Mouse (Mus musculus) embryonic facial prominence, embryonic 13.5 days (tissue): ENCODE measurements around the gene Irf2bp2. TPM values are rescaled to one million over a fixed set of nuclear protein-coding genes. Genes with fewer than 3 reads are reported as not detected.

Source experiments
- ATAC-seq: fragments of 200-750 bp; cut with Nextera tagmentation; 2 replicates; pipeline ENCODE4 v1.8.0; 2017; ENCODE audit warnings: low read depth; ENCODE audit not compliant: insufficient number of reproducible peaks, insufficient read depth, low FRiP score, low TSS enrichment
- H3K27ac ChIP-seq: fragments of 300-500 bp; sonication (generic); 2 replicates; pipeline ENCODE4 v1.5.1; 2015; ENCODE audit warnings: moderate library complexity, mild to moderate bottlenecking, inconsistent platforms
- H3K27me3 ChIP-seq: fragments of 300-500 bp; sonication (generic); 2 replicates; pipeline ENCODE4 v1.6.1; 2015; ENCODE audit warnings: mild to moderate bottlenecking, inconsistent platforms
- H3K36me3 ChIP-seq: fragments of 300-500 bp; sonication (generic); 2 replicates; pipeline ENCODE4 v1.6.1; 2015; ENCODE audit warnings: mild to moderate bottlenecking, inconsistent platforms
- H3K4me1 ChIP-seq: fragments of 300-500 bp; sonication (generic); 2 replicates; pipeline ENCODE4 v1.6.1; 2015; ENCODE audit warnings: inconsistent platforms
- H3K4me2 ChIP-seq: fragments of 300-500 bp; sonication (generic); 2 replicates; pipeline ENCODE4 v1.6.1; 2015; ENCODE audit warnings: moderate library complexity, mild to moderate bottlenecking, inconsistent platforms
- H3K4me3 ChIP-seq: fragments of 300-500 bp; sonication (generic); 2 replicates; pipeline ENCODE4 v1.5.1; 2015; ENCODE audit warnings: mild to moderate bottlenecking, inconsistent platforms
- H3K9ac ChIP-seq: fragments of 300-500 bp; sonication (generic); 2 replicates; pipeline ENCODE4 v1.6.1; 2015; ENCODE audit warnings: mild to moderate bottlenecking, inconsistent platforms
- H3K9me3 ChIP-seq: fragments of 300-500 bp; sonication (generic); 2 replicates; pipeline ENCODE4 v1.6.1; 2016; ENCODE audit warnings: inconsistent platforms
- WGBS: fragments of 180-500 bp; shearing (Covaris S2); methylation state at CpG from one replicate; pipeline ENCODE4 v1.1.7; 2015; ENCODE audit warnings: mixed read lengths; 5-methylcytosine and 5-hydroxymethylcytosine counted together
- polyA plus RNA-seq: library from polyadenylated mRNA; unstranded; fragments of >200 nt; fragmentation: Nextera tagmentation; extraction: Ambion mirVana; gene quantifications from 2 replicates; pipeline ENCODE4 v1.2.1, GENCODE M21; 2015

Gene Irf2bp2
- polyA plus RNA-seq, 1 experiment from 2014 or later: 11.1 TPM

- Histone ChIP-seq H3K27me3 (no peaks in the 10 kb centered on the region), H3K4me2 (peak overlapping the region; percentile 84), H3K36me3 (peaks cover 32% of the 10 kb centered on the region), H3K9ac (peak overlapping the region; percentile 100), H3K4me1 (peaks cover 51% of the 10 kb centered on the region), H3K9me3 (no peaks in the 10 kb centered on the region), H3K27ac (peak overlapping the region; percentile 99), H3K4me3 (peak overlapping the region; percentile 100)
- ATAC-seq: no peak
- 1% methylated on average over 9 of the region's 9 CpGs for WGBS
These were observed 1.9 kb downstream of the Irf2bp2 start for GRCm38 (mm10) chr8:126591821-126592268.

- Histone ChIP-seq H3K4me3 (peak overlapping the region; percentile 100), H3K27me3 (no peaks in the 10 kb centered on the region), H3K4me2 (peak overlapping the region; percentile 84), H3K27ac (peak overlapping the region; percentile 99), H3K9me3 (no peaks in the 10 kb centered on the region), H3K4me1 (peaks cover 51% of the 10 kb centered on the region), H3K36me3 (peaks cover 38% of the 10 kb centered on the region), H3K9ac (peak overlapping the region; percentile 100)
- WGBS: 5% methylated on average over 20 of the region's 20 CpGs
- no peak for ATAC-seq
These were observed 2.5 kb downstream of the Irf2bp2 start for GRCm38 (mm10) chr8:126591141-126591820.

GRCm38 (mm10) chr8:126590599-126590998, 3.2 kb downstream of the Irf2bp2 start:
- WGBS: 31% methylated on average over 4 of the region's 4 CpGs
- peak overlapping the region; percentile 84 for H3K4me2 ChIP-seq
- H3K36me3 ChIP-seq: peaks cover 40% of the 10 kb centered on the region
- no peak for ATAC-seq
- peak overlapping the region; percentile 52 for H3K27ac ChIP-seq
- H3K9ac ChIP-seq: peak overlapping the region; percentile 80
- H3K9me3 ChIP-seq: no peaks in the 10 kb centered on the region
- H3K27me3 ChIP-seq: no peaks in the 10 kb centered on the region
- H3K4me1 ChIP-seq: peaks cover 52% of the 10 kb centered on the region
- H3K4me3 ChIP-seq: peak overlapping the region; percentile 100

GRCm38 (mm10) chr8:126590024-126590529, 3.7 kb downstream of the Irf2bp2 start:
- Histone ChIP-seq H3K4me1 (peaks cover 52% of the 10 kb centered on the region), H3K27ac (peak overlapping the region; percentile 52), H3K4me2 (peak overlapping the region; percentile 84), H3K4me3 (peak overlapping the region; percentile 100), H3K36me3 (peaks cover 45% of the 10 kb centered on the region), H3K9me3 (no peaks in the 10 kb centered on the region), H3K27me3 (no peaks in the 10 kb centered on the region), H3K9ac (peak overlapping the region; percentile 80)
- no peak for ATAC-seq
- 15% methylated on average over 14 of the region's 14 CpGs for WGBS

GRCm38 (mm10) chr8:126589507-126590023, 4.2 kb downstream of the Irf2bp2 start:
- Histone ChIP-seq H3K4me3 (peak overlapping the region; percentile 100), H3K27ac (peak overlapping the region; percentile 52), H3K27me3 (no peaks in the 10 kb centered on the region), H3K4me1 (peaks cover 52% of the 10 kb centered on the region), H3K9me3 (no peaks in the 10 kb centered on the region), H3K4me2 (peak overlapping the region; percentile 84), H3K36me3 (peaks cover 45% of the 10 kb centered on the region), H3K9ac (peak overlapping the region; percentile 80)
- WGBS: 16% methylated on average over 1 of the region's 1 CpGs
- no peak for ATAC-seq

- H3K9me3 ChIP-seq: no peaks in the 10 kb centered on the region
- H3K9ac ChIP-seq: peak overlapping the region; percentile 80
- H3K27ac ChIP-seq: no peak overlapping the region; the same call in 1 of the 2 replicates
- peaks cover 45% of the 10 kb centered on the region for H3K36me3 ChIP-seq
- WGBS: 29% methylated on average over 11 of the region's 11 CpGs
- no peaks in the 10 kb centered on the region for H3K27me3 ChIP-seq
- peaks cover 59% of the 10 kb centered on the region for H3K4me1 ChIP-seq
- H3K4me2 ChIP-seq: peak overlapping the region; percentile 84
- ATAC-seq: no peak
- peak overlapping the region; percentile 100 for H3K4me3 ChIP-seq
These were observed 4.9 kb downstream of the Irf2bp2 start for GRCm38 (mm10) chr8:126588636-126589506.

- peak overlapping the region; percentile 100 for H3K4me3 ChIP-seq
- H3K27ac ChIP-seq: no peak overlapping the region
- 67% methylated on average over 10 of the region's 10 CpGs for WGBS
- peaks cover 67% of the 10 kb centered on the region for H3K4me1 ChIP-seq
- H3K36me3 ChIP-seq: peaks cover 45% of the 10 kb centered on the region
- H3K9ac ChIP-seq: peak overlapping the region; percentile 64
- no peaks in the 10 kb centered on the region for H3K9me3 ChIP-seq
- no peaks in the 10 kb centered on the region for H3K27me3 ChIP-seq
- peak overlapping the region; percentile 84 for H3K4me2 ChIP-seq
- ATAC-seq: no peak
These were observed 5.8 kb downstream of the Irf2bp2 start for GRCm38 (mm10) chr8:126587836-126588503.

- Histone ChIP-seq H3K9me3 (no peaks in the 10 kb centered on the region), H3K4me1 (peaks cover 70% of the 10 kb centered on the region), H3K9ac (no peak overlapping the region), H3K36me3 (peaks cover 41% of the 10 kb centered on the region), H3K27me3 (no peaks in the 10 kb centered on the region), H3K27ac (peak overlapping the region; percentile 49; the same call in 1 of the 2 replicates), H3K4me3 (peak overlapping the region; percentile 21), H3K4me2 (peak overlapping the region; percentile 84)
- 66% methylated on average over 10 of the region's 10 CpGs for WGBS
- no peak for ATAC-seq
These were observed 6.9 kb downstream of the Irf2bp2 start for GRCm38 (mm10) chr8:126586599-126587577.

- H3K27me3 ChIP-seq: no peaks in the 10 kb centered on the region
- H3K9me3 ChIP-seq: no peaks in the 10 kb centered on the region
- peak overlapping the region; percentile 94; the same call in 1 of the 2 replicates for H3K4me2 ChIP-seq
- H3K4me3 ChIP-seq: 0 out of 2 replicates have a peak overlapping the region, but pooled peaks have one; percentile 53
- H3K4me1 ChIP-seq: peaks cover 70% of the 10 kb centered on the region
- H3K9ac ChIP-seq: no peak overlapping the region
- peak overlapping the region; percentile 95; the same call in 1 of the 2 replicates for H3K27ac ChIP-seq
- H3K36me3 ChIP-seq: peaks cover 38% of the 10 kb centered on the region
- WGBS: 61% methylated on average over 2 of the region's 2 CpGs
- no peak for ATAC-seq
These were observed 7.7 kb downstream of the Irf2bp2 start for GRCm38 (mm10) chr8:126586101-126586500.

GRCm38 (mm10) chr8:126585561-126586031, 8.2 kb downstream of the Irf2bp2 start:
- Histone ChIP-seq H3K4me1 (peaks cover 70% of the 10 kb centered on the region), H3K4me3 (peak overlapping the region; percentile 53), H3K36me3 (peaks cover 35% of the 10 kb centered on the region), H3K27me3 (no peaks in the 10 kb centered on the region), H3K4me2 (peak overlapping the region; percentile 94), H3K9me3 (peaks cover 1% of the 10 kb centered on the region; the same call in 1 of the 2 replicates), H3K9ac (no peak overlapping the region), H3K27ac (peak overlapping the region; percentile 95)
- no peak for ATAC-seq
- WGBS: 61% methylated on average over 9 of the region's 9 CpGs
